ENCODE assay signal across 8 mouse cellular contexts in the genomic region with DNA sequence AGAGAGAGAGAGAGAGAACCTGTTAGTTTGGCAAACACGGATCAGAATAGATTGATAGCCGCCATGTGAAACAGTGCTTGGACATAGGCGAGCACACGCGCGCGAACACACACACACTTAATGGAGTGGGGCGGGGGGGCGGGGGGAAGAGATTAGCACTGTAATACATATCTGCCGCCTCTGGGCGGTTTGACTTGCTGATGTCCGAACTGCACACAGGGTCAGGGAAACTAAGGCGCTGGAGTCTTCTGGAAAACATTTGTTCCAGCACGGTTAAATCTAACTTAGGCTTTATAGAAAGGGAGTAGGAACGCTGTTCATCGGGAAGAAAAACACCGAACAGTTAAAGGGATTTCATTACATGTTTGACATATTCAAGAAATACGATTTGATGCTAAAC. TPM values are rescaled to one million over a fixed set of nuclear protein-coding genes. Genes with fewer than 3 reads are reported as not detected.
DNase-seq lines count a peak whose midpoint lies in the region; ATAC-seq lines count a peak whose summit lies in the region.

No protein-coding gene starts in this region.

- peaks cover 2% of the 10 kb centered on the region; the same call in 1 of the 2 replicates for H3K27me3 ChIP-seq in embryonic facial prominence, embryonic 11.5 days (ENCODE audit: control insufficient read depth, insufficient read depth, low read length)
- H3K27me3 ChIP-seq in intestine, embryonic 14.5 days (replicated peaks; ENCODE audit: control insufficient read depth, insufficient read depth, low read length) = no peaks in the 10 kb centered on the region
- peaks cover 18% of the 10 kb centered on the region for H3K27me3 ChIP-seq in midbrain, embryonic 10.5 days (ENCODE audit: low read depth, poor library complexity, severe bottlenecking)

- WGBS in embryonic facial prominence, embryonic 11.5 days = 3% methylated on average over 18 of the region's 18 CpGs
- 3% methylated on average over 18 of the region's 18 CpGs for WGBS in intestine, embryonic 14.5 days
- 4% methylated on average over 18 of the region's 18 CpGs for WGBS in midbrain, embryonic 10.5 days

- peak; percentile 41 for DNase-seq in left cerebral cortex, postnatal 4 days
- no peak for DNase-seq in left cerebral cortex, postnatal 14 days (ENCODE audit: low spot score in 2 of 2)
- peak; percentile 61 for DNase-seq in embryonic facial prominence, embryonic 11.5 days (ENCODE audit: low spot score)
- no peak for DNase-seq in intestine, embryonic 14.5 days (ENCODE audit: low spot score)
- peak; percentile 39 for DNase-seq in midbrain, embryonic 10.5 days (ENCODE audit: low spot score)
- DNase-seq in urinary bladder, postnatal 25 days (ENCODE audit: low spot score) = no peak
- DNase-seq in cerebellum, adult 11 months = no peak
- no peak for DNase-seq in thymus, postnatal 25 days

- peak overlapping the region; percentile 91 for H3K4me3 ChIP-seq in embryonic facial prominence, embryonic 11.5 days (ENCODE audit: low read depth, low read length)
- H3K4me3 ChIP-seq in intestine, embryonic 14.5 days (ENCODE audit: low read depth, low read length) = peak overlapping the region; percentile 37
- peak overlapping the region; percentile 97 for H3K4me3 ChIP-seq in midbrain, embryonic 10.5 days

- H3K9ac ChIP-seq in embryonic facial prominence, embryonic 11.5 days (replicated peaks; ENCODE audit: low read length) = no peak overlapping the region
- H3K9ac ChIP-seq in intestine, embryonic 14.5 days (ENCODE audit: low read length) = peak overlapping the region; percentile 13; the same call in 1 of the 2 replicates

- intact Hi-C loops in left cerebral cortex, postnatal 4 days (cut with DNase I) = loop anchor here (5.0 kb wide), 1 partner anchor 266 kb away; no protein-coding TSS in a partner anchor
- intact Hi-C loops in left cerebral cortex, postnatal 14 days (cut with DNase I) = loop anchor here (5.0 kb wide), 1 partner anchor 266 kb away; no protein-coding TSS in a partner anchor

- no peak overlapping the region for H3K27ac ChIP-seq in embryonic facial prominence, embryonic 11.5 days (replicated peaks; ENCODE audit: low read depth, low read length)
- peak overlapping the region; percentile 78 for H3K27ac ChIP-seq in intestine, embryonic 14.5 days (ENCODE audit: low read depth)
- H3K27ac ChIP-seq in midbrain, embryonic 10.5 days (replicated peaks) = peak overlapping the region; percentile 97

- no peaks in the 10 kb centered on the region for H3K4me1 ChIP-seq in embryonic facial prominence, embryonic 11.5 days (ENCODE audit: control insufficient read depth, insufficient read depth, low read length)
- peaks cover 23% of the 10 kb centered on the region for H3K4me1 ChIP-seq in intestine, embryonic 14.5 days (replicated peaks; ENCODE audit: control insufficient read depth, insufficient read depth, low read length)
- peaks cover 58% of the 10 kb centered on the region for H3K4me1 ChIP-seq in midbrain, embryonic 10.5 days

- no peaks in the 10 kb centered on the region for H3K36me3 ChIP-seq in embryonic facial prominence, embryonic 11.5 days (replicated peaks; ENCODE audit: control insufficient read depth, insufficient read depth, low read depth, low read length)
- H3K36me3 ChIP-seq in intestine, embryonic 14.5 days (ENCODE audit: control insufficient read depth, insufficient read depth, low read length) = no peaks in the 10 kb centered on the region
- no peaks in the 10 kb centered on the region for H3K36me3 ChIP-seq in midbrain, embryonic 10.5 days

- peak overlapping the region; percentile 64 for H3K4me2 ChIP-seq in embryonic facial prominence, embryonic 11.5 days (ENCODE audit: low read depth, low read length)
- peak overlapping the region; percentile 79 for H3K4me2 ChIP-seq in intestine, embryonic 14.5 days (ENCODE audit: low read length)

- ATAC-seq in embryonic facial prominence, embryonic 11.5 days (replicated peaks; ENCODE audit: insufficient number of reproducible peaks, low FRiP score, low TSS enrichment, low read depth) = no peak
- ATAC-seq in intestine, embryonic 14.5 days (replicated peaks; ENCODE audit: low FRiP score, low TSS enrichment, low read depth) = 0 out of 2 replicates have a peak, but pooled peaks have one; percentile 6

- H3K9me3 ChIP-seq in embryonic facial prominence, embryonic 11.5 days (replicated peaks; ENCODE audit: control insufficient read depth, low read length) = no peaks in the 10 kb centered on the region
- H3K9me3 ChIP-seq in intestine, embryonic 14.5 days (ENCODE audit: control insufficient read depth, low read length) = no peaks in the 10 kb centered on the region
- H3K9me3 ChIP-seq in midbrain, embryonic 10.5 days (replicated peaks) = no peaks in the 10 kb centered on the region

RNA-seq across cellular contexts. Expression of a gene that starts 1.1 kb away (rescaled TPM):
- 10 to 100 TPM; 28.3 to 32.8 TPM for total RNA-seq in left cerebral cortex, postnatal 4 days (2021)
- 10 to 100 TPM; 28.5 to 30.6 TPM for total RNA-seq in left cerebral cortex, postnatal 14 days (2021)
- polyA plus RNA-seq in embryonic facial prominence, embryonic 11.5 days (2014; fragmentation: Nextera tagmentation; extraction: Ambion mirVana) = 15.1 and 17.2 TPM in 2 replicates
- polyA plus RNA-seq in intestine, embryonic 14.5 days (2014; fragmentation: Nextera tagmentation; extraction: Ambion mirVana) = 32.8 and 35.2 TPM in 2 replicates
- polyA plus RNA-seq in midbrain, embryonic 10.5 days (2016; fragmentation: Nextera tagmentation; extraction: Ambion mirVana) = 13.4 and 13.9 TPM in 2 replicates

Comparison
In these comparisons a context has a peak if more than half of its experiments do, and no peak if none do; other contexts are left out.
1. DNase-seq: peak in left cerebral cortex, postnatal 4 days (single experiment), embryonic facial prominence, embryonic 11.5 days (single experiment) and midbrain, embryonic 10.5 days (single experiment); none in left cerebral cortex, postnatal 14 days (0 of 2), intestine, embryonic 14.5 days (single experiment), urinary bladder, postnatal 25 days (single experiment), cerebellum, adult 11 months (single experiment) and thymus, postnatal 25 days (single experiment).
2. H3K4me3 ChIP-seq: peak in every context shown above with its lines; median percentile 97 in midbrain, embryonic 10.5 days; 91 in embryonic facial prominence, embryonic 11.5 days; 37 in intestine, embryonic 14.5 days.